Mouse (Mus musculus) lung, adult 2 months (tissue): ENCODE data around the gene Palld.

ENCODE experiments used
- CTCF ChIP-seq: fragments of 200-500 bp; IDR thresholded peaks from 2 replicates; pipeline ENCODE4 v1.5.1; 2011; ENCODE audit warnings: mild to moderate bottlenecking, low read length, control low read depth; ENCODE audit not compliant: insufficient read depth
- POLR2A ChIP-seq: fragments of 200-500 bp; IDR thresholded peaks from 2 replicates; pipeline ENCODE4 v1.6.1; 2011; ENCODE audit warnings: low read depth, mild to moderate bottlenecking, control low read depth, low read length, borderline replicate concordance; ENCODE audit errors: extremely low read depth

DNA sequence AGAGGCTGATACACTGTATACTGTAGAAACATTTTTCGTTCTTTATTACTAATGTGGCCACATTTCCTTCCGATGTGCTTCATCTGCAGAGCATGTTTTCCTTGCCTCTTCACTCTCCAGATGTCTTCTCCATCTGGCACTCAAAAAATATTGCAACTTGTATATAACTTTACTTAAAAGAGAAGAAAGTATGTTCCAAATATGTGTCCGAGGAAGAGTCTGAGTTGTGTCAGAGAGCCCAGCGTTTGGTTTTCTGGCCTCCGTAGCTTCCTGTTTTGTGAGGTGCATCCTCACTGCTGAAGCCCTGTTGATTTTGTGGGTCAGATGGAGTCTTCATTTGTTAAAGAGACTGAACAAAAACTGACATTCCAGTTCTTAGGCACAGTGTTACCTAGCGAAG, 238.3 kb downstream of the Palld start:
- TF ChIP-seq POLR2A = no peak
- no peak for TF ChIP-seq CTCF
